Mouse (Mus musculus) skeletal muscle tissue, postnatal 0 days (tissue): ENCODE data around the gene Slc7a9. TPM values are rescaled to one million over a fixed set of nuclear protein-coding genes. Genes with fewer than 3 reads are reported as not detected.

ENCODE experiments used
- polyA plus RNA-seq: library from polyadenylated mRNA; unstranded; fragments of >200 nt; fragmentation: Nextera tagmentation; extraction: Ambion mirVana; gene quantifications from 2 replicates; pipeline ENCODE4 v1.2.1, GENCODE M21; 2015

Slc7a9 gene
- not detected in 2 replicates for polyA plus RNA-seq

DNA sequence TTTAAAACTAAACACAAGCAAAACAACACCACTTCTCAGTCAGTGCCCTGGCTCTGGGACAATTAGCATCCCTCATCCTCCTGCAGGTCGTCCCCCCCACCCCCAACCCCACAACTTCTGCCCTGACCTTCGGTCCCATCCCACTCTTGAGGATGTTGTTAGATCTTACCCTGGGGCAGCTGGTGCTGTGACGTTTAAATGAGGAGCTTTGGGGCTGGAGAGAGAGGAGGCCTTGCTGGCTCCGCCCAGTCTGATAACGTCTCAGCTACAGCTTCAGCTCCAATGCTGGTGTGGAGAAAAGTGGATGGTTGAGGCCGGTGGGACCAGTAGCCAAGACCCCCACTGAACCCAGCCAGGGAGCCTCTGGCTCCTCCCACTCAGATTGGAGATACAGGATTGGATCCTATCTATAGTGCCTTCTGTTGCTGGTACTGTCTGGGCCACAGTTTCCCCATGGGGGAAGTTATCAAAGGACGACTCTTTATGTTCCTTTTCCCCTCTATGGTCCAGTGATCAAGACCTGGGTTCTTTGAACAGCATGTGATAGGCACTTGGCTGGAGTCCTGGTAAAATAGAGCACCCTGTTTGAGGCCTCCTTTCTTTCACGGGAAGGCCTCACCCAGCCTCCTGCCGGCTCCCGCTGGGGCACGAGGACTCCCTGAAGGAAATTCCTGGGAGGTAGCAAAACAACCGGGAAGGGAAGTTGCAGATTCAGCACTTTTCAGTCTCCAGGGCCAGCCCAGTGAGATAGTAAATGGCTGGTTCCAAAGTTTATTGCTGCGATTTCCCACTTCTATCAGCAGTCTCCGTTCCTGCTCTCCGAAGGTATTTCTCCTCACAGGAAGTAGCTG is at the start of gene Slc7a9:
Gene Slc7a9, plus strand, starts transcription at position 801 of the 851 bp plus-strand sequence.

Other genes with a start within 250 kb of the Slc7a9 start
- 3.9 and 4.4 TPM in 2 replicates for gene Lrp3, start 233.3 kb upstream of the Slc7a9 start, polyA plus RNA-seq
- 9.6 and 9.8 TPM in 2 replicates for gene Gpatch1, start 130.4 kb upstream of the Slc7a9 start, polyA plus RNA-seq
- gene Rhpn2, start 114.6 kb upstream of the Slc7a9 start, polyA plus RNA-seq = 0.77 and 0.87 TPM in 2 replicates
- gene Faap24, start 52.0 kb upstream of the Slc7a9 start, polyA plus RNA-seq = 3.9 and 6.5 TPM in 2 replicates
- 12.4 and 14.7 TPM in 2 replicates for gene Cep89, start 51.8 kb upstream of the Slc7a9 start, polyA plus RNA-seq
- gene Tdrd12, start 88.9 kb downstream of the Slc7a9 start, polyA plus RNA-seq = 0.13 and 0.14 TPM in 2 replicates
- 38.9 and 41.1 TPM in 2 replicates for gene Nudt19, start 107.5 kb downstream of the Slc7a9 start, polyA plus RNA-seq
- gene Rgs9bp, start 136.8 kb downstream of the Slc7a9 start, polyA plus RNA-seq = 0.13 and 0.21 TPM in 2 replicates
- gene Ankrd27, start 137.4 kb downstream of the Slc7a9 start, polyA plus RNA-seq = 13.9 and 14.5 TPM in 2 replicates
- gene Pdcd5, start 198.7 kb downstream of the Slc7a9 start, polyA plus RNA-seq = 275 and 285 TPM in 2 replicates